Mouse (Mus musculus): ENCODE measurements around the gene Rbm38. TPM values are rescaled to one million over a fixed set of nuclear protein-coding genes. Genes with fewer than 3 reads are reported as not detected.

The Rbm38 gene
- total and polyA plus RNA-seq, 3 experiments = 14.4 to 85.4 (median 19.4) TPM

DNA sequence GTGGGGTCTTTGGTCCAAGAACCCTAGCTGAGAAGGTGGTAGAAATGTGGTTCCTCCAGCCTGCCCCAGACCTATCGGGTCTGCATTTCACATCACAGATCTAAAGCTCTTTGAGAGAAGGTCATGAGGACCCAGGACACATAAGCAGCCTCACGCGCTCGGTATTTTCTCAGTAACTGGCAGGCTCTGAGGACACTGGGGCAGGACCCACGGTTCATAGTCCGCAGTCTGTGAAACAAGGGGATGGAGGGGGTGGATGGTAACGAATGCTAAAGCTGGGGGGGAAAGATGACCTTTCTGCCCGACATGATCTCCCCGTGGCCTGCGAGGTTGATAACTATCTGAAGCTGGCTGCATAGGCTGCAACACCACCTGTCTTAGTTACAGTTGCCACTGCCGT is 22.6 kb upstream of the Rbm38 start:
- in situ Hi-C loops (cut with MboI; ENCODE audit: low pct_ligation_motif_present, low pct_unique_long_range_greater_than_20kb, low sequenced_read_pairs) (loop anchor here (10.0 kb wide), 1 partner anchor 523 kb away; the partner anchor contains the start of gene Fam209), dilution Hi-C loops (cut with MboI; ENCODE audit: extremely low pct_ligation_motif_present, extremely low pct_unique_long_range_greater_than_20kb, low sequenced_read_pairs) (no loop called here)
- no peak for DNase-seq (ENCODE audit: extremely low read depth)
- Histone ChIP-seq H3K9me3 (replicated peaks; ENCODE audit: low read length) (no peaks in the 10 kb centered on the region), H3K4me2 (ENCODE audit: insufficient read depth, low read depth, poor library complexity, severe bottlenecking) (no peak overlapping the region), H3K79me2 (replicated peaks; ENCODE audit: control insufficient read depth, extremely low read depth, insufficient read depth, poor library complexity, severe bottlenecking) (peaks cover 27% of the 10 kb centered on the region), H3K27ac (ENCODE audit: insufficient read depth, low read depth) (no peak overlapping the region), H3K36me3 (replicated peaks in 1 of 2; ENCODE audit: control insufficient read depth in 1 of 2, insufficient read depth in 1 of 2, low read length in 1 of 2) (peaks cover 3 to 17% of the 10 kb centered on the region in 2 experiments), H3K4me3 (replicated peaks in 1 of 3; ENCODE audit: low read depth in 2 of 3, low read length in 2 of 3, poor library complexity in 1 of 3) (no peak overlapping the region), H3K9ac (ENCODE audit: insufficient read depth, low read depth) (no peak overlapping the region), H3K4me1 (ENCODE audit: control insufficient read depth in 1 of 2, insufficient read depth in 2 of 2) (peaks cover 5 to 17% of the 10 kb centered on the region in 2 experiments), H3K27me3 (replicated peaks) (peaks cover 29% of the 10 kb centered on the region)
- TF ChIP-seq RAD21 (IDR thresholded peaks at IDR 0.05; ENCODE audit: low read depth, low read length) (no peak), ZC3H11A (IDR thresholded peaks at IDR 0.05; ENCODE audit: low read depth, low read length) (no peak), CHD1 (IDR thresholded peaks at IDR 0.05; ENCODE audit: low read depth, low read length) (no peak), ZNF384 (IDR thresholded peaks at IDR 0.05; ENCODE audit: low read depth, low read length) (no peak), ZMIZ1 (IDR thresholded peaks at IDR 0.05; ENCODE audit: low read depth, low read length) (no peak), TCF12 (IDR thresholded peaks at IDR 0.05; ENCODE audit: low read depth, low read length) (no peak), CTCF (conservative IDR thresholded peaks at IDR 0.05 in 1 of 2, IDR thresholded peaks at IDR 0.05 in 1 of 2; ENCODE audit: low read depth in 2 of 2, low read length in 2 of 2) (no peak), ZKSCAN1 (IDR thresholded peaks at IDR 0.05; ENCODE audit: borderline replicate concordance, low read depth, low read length) (no peak), EP300 (IDR thresholded peaks at IDR 0.05; ENCODE audit: low read length) (no peak), ETS1 (conservative IDR thresholded peaks at IDR 0.05; ENCODE audit: low read depth, low read length) (no peak), TBP (conservative IDR thresholded peaks at IDR 0.05; ENCODE audit: low read depth, low read length) (no peak), E2F4 (IDR thresholded peaks at IDR 0.05; ENCODE audit: insufficient replicate concordance, low read depth, low read length) (no peak)

DNA sequence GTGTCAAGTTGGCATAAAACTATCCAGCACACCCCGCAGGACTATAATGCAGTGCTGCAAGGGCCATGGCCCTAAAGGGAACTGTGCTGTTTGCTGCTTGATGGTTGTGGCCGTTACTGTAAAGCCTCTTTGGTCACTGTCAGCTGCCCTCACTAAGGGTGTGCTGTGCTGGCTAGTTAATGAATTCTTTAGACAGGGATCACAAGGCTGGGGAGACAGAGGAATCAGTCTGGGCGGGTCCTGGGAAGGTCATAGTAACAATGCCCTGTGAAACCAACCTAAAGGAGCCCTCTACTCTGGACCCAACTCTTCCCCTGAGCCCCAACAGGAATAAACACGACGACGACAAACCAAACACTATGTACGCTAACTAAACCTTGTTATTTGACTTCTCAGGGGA is 21.8 kb upstream of the Rbm38 start:
- no peak overlapping the region for H3K4me2 ChIP-seq (ENCODE audit: insufficient read depth, low read depth, poor library complexity, severe bottlenecking)
- peaks cover 26% of the 10 kb centered on the region for H3K27me3 ChIP-seq (replicated peaks)
- no peaks in the 10 kb centered on the region for H3K9me3 ChIP-seq (replicated peaks; ENCODE audit: low read length)
- no peak overlapping the region for H3K27ac ChIP-seq (ENCODE audit: insufficient read depth, low read depth)
- TF ChIP-seq SMC3 (IDR thresholded peaks at IDR 0.05; ENCODE audit: low read depth, low read length) (no peak), MAZ (IDR thresholded peaks at IDR 0.05; ENCODE audit: low read depth, low read length) (no peak), USF1 (IDR thresholded peaks at IDR 0.05; ENCODE audit: low read depth, low read length) (no peak), JUND (conservative IDR thresholded peaks at IDR 0.05; ENCODE audit: low read depth, low read length) (no peak), ZNF384 (IDR thresholded peaks at IDR 0.05; ENCODE audit: low read depth, low read length) (no peak), USF2 (conservative IDR thresholded peaks at IDR 0.05; ENCODE audit: low read depth, low read length) (no peak), TCF12 (IDR thresholded peaks at IDR 0.05; ENCODE audit: low read depth, low read length) (no peak), ELF1 (IDR thresholded peaks at IDR 0.05; ENCODE audit: low read depth, low read length) (no peak), MEF2A (IDR thresholded peaks at IDR 0.05; ENCODE audit: borderline replicate concordance, low read depth, low read length) (no peak), UBTF (IDR thresholded peaks at IDR 0.05; ENCODE audit: low read depth, low read length) (no peak), NELFE (IDR thresholded peaks at IDR 0.05; ENCODE audit: low read depth, low read length) (no peak)
- peaks cover 5 to 17% of the 10 kb centered on the region in 2 experiments for H3K4me1 ChIP-seq (ENCODE audit: control insufficient read depth in 1 of 2, insufficient read depth in 2 of 2)
- H3K36me3 ChIP-seq (replicated peaks in 1 of 2; ENCODE audit: control insufficient read depth in 1 of 2, insufficient read depth in 1 of 2, low read length in 1 of 2) = peaks cover 9 to 24% of the 10 kb centered on the region in 2 experiments
- peaks cover 28% of the 10 kb centered on the region for H3K79me2 ChIP-seq (replicated peaks; ENCODE audit: control insufficient read depth, extremely low read depth, insufficient read depth, poor library complexity, severe bottlenecking)
- dilution Hi-C loops (cut with MboI; ENCODE audit: extremely low pct_ligation_motif_present, extremely low pct_unique_long_range_greater_than_20kb, low sequenced_read_pairs) (no loop called here), in situ Hi-C loops (cut with MboI; ENCODE audit: low pct_ligation_motif_present, low pct_unique_long_range_greater_than_20kb, low sequenced_read_pairs) (loop anchor here (10.0 kb wide), 1 partner anchor 524 kb away; the partner anchor contains the start of gene Fam209)
- no peak for DNase-seq (ENCODE audit: extremely low read depth)
- H3K4me3 ChIP-seq (replicated peaks in 1 of 3; ENCODE audit: low read depth in 2 of 3, low read length in 2 of 3, poor library complexity in 1 of 3) = no peak overlapping the region
- H3K9ac ChIP-seq (ENCODE audit: insufficient read depth, low read depth) = no peak overlapping the region
